Mouse (Mus musculus) heart, postnatal 4 days (tissue): Measurements from ENCODE around the gene Slc35f4. TPM values are rescaled to one million over a fixed set of nuclear protein-coding genes. Genes with fewer than 3 reads are reported as not detected.
"Not testable (repeated sequence)": the region's sequence is repeated elsewhere in the genome, so short reads cannot be mapped to it uniquely, and the experiment has no call there.

ENCODE experiments used
- DNase-seq: peaks from one replicate; pipeline ENCODE4 v3.0.0; 2021
- total RNA-seq, 2 experiments: library from RNA; stranded (reverse); gene quantifications; 2 replicates each; pipeline ENCODE4 v1.2.3; 2021

Gene Slc35f4
- total RNA-seq, 2 experiments from 2014 or later = not detected

- DNase-seq = no peak
Measured at GRCm38 (mm10) chr14:49348164-49348896, 177.5 kb downstream of the Slc35f4 start.

DNA sequence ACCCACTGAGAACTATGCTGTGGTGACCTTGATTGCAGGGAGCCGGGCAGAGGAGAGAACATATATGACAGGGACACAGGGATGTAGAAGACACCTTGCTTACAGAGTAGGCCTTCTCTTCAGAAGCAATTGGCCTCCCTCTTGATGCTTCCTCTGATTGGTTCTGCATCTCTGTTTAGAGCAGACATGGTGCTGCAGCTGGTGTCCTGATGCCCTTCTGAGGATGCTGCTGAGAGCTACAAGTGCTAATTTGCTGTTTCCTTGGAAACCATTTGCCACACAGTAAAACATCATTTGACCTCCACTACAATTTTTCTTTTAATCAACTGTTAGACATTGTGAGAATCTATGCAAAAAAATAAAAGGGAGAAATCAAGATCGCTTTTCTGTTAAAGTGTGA, 180.0 kb downstream of the Slc35f4 start:
- no peak for DNase-seq

DNA sequence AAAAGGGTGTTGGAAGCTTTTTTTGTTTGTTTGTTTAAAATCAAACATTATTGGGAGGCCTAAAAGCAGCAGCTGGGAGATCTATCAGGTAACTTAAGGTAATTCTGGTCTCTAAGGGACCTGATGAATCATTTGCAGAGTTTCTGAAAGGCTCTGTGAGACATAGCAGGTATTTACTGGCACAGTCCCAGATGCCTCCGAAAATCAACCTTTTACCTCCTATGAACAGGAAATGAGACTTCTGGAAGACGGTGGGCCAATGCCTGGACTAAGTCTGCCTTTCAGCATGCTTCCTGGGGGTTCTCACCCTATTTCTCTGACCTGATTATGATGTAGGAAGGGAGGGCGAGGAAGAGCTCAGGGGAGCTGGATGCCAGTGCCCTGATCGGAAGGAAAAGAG, 188.8 kb downstream of the Slc35f4 start:
- DNase-seq = no peak

- DNase-seq = no peak
Measured at GRCm38 (mm10) chr14:49333841-49334240, 192.0 kb downstream of the Slc35f4 start.

GRCm38 (mm10) chr14:49316493-49316894, 209.4 kb downstream of the Slc35f4 start:
- DNase-seq = no peak

DNA sequence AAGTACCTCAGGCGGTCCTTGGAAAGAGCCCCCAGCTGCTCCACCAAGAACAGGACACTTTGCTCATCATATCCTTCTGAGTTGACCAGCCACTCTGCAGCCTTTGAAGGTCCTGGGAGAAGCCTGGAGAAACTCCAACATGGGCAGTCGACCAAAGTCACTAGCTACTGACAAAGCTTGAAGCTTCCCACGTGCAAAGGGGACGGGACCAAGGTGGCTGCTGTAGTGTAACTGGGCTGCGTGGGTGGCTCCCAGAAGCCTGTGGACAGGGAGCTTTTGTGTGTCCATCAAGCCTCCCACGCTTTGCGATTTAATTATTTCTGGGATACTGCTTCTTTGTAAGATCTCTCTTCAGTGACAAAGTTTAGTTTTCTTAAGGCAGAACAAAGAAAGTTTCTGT, 211.9 kb downstream of the Slc35f4 start:
- no peak for DNase-seq

DNA sequence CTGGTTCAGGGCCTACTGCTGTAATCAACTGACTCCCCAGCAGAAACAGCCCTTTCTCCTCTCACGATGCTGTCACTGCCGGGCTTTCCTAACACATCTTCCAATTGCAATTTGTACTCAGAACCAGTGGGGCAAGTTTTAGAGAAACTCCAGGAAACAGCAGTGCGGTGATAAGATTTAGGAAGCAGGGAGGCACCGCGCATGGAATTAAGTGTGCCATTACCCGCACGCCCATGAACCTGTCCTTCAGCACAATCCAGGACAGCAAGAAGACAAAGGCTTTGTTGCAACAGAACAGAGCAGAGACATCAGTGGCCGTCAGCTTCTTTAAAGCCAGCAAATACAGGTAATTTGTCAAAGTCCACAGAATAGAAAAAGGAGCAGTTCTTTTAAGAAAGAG, 212.5 kb downstream of the Slc35f4 start:
- no peak for DNase-seq

DNA sequence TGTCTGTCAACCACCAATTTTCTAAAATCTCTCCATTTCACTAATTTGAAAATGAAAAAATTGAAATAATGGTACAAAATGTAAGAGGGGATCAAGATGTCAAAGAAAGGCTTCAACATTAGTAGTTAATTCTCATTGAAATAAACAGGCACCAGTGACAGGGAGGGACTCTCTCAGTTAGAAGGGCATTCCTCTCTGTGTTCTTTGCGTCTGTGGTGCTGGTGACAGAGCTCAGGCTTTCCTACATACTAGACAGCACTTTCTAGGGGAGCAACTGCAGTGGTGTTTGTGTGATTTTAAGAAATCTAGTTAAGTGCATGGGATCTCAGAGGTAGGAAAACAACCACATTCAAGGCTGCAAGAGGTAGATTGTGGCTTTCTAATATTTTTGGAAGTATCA, 214.3 kb downstream of the Slc35f4 start:
- no peak for DNase-seq

DNA sequence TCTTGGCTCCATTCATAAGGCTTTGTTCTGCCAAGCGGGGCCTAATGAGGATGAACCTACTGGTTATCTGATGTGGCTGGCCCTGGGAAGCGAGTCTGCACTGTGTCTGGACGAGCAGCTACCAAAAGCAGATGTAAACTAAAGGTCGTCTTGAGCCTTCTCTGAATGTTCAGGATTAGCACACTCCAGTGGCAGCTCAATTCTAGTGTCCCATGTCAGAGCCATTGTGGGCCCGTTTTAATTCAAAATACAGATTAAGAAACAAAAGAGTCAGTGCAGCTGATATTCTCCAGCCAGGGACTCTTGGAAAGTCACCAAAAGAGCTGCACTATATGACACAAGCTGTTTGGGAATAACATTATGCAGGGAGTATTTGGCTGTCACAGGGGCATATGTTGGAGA, 214.8 kb downstream of the Slc35f4 start:
- DNase-seq = no peak

- DNase-seq = no peak
Measured at GRCm38 (mm10) chr14:49309670-49310069, 216.2 kb downstream of the Slc35f4 start.

DNA sequence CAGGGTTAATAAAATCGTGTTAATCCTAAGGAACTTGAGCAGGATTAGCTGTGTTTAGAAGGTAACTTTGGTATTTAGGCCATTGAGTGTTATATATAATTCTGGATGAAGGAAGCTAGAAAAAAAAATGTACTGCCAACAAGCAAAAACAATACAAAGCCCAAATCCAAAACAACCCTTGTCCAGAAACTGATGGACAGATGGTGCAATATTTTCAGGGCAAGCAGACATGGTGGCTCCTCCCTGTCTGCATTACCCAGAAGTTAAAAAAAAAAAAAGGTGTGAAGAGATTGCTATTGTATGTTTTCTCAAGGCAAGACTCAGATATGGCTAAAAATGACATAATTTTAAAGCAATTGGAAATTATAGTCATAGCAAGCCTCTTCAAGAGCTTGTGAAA, 217.3 kb downstream of the Slc35f4 start:
- DNase-seq = no peak

DNA sequence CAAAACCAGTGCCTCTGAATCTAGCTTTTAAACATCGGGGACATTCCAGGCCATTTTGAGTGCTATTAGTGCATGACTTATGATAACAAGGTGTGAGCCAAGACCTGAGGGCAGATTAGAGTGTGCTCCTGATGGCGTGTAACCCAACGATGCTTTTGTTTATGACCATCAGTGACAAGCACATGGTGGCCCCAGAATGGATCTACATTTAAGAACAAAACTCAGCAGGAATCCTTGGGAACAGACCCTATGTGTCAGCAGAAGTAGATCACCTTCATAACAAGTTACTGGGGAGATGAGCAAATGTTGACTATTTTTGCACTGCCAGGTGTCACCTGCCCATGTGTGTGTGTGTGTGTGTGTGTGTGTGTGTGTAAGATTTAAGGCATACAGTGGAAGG, 218.0 kb downstream of the Slc35f4 start:
- no peak for DNase-seq

GRCm38 (mm10) chr14:49305534-49306409, 220.1 kb downstream of the Slc35f4 start:
- DNase-seq = no peak

DNA sequence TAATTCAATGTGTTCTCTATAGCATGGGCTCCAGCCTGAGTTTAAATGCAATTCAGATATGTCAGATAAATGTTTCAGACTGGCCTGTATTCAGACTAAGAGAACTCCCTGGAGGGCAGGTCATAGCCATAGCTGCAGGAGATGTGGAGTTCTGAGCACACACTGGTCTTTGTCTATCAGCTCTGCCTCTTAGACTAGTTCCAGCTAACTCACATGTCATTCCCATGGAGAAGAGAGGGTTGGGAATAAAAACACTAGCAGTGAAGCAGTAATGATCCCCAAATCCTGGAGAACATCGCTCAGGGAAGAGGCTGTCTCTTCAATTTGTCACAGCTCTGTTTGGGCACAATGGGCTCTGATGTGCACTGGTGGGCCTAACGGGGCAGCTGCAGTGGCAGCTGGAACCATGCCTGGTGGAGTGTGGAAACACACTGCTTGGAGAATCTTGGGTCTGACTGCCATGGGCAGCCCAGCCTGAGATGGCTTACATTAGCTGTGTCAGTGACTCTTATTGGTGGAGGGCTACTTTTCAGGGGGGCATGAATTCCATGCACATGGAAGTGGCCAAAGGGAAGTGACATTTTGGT, 223.5 kb downstream of the Slc35f4 start:
- no peak for DNase-seq

GRCm38 (mm10) chr14:49300981-49301619, 224.7 kb downstream of the Slc35f4 start:
- no peak for DNase-seq

- DNase-seq = no peak
Measured at GRCm38 (mm10) chr14:49300326-49300725, 225.5 kb downstream of the Slc35f4 start.

- DNase-seq = no peak
Measured at GRCm38 (mm10) chr14:49293802-49294449, 231.9 kb downstream of the Slc35f4 start.

DNA sequence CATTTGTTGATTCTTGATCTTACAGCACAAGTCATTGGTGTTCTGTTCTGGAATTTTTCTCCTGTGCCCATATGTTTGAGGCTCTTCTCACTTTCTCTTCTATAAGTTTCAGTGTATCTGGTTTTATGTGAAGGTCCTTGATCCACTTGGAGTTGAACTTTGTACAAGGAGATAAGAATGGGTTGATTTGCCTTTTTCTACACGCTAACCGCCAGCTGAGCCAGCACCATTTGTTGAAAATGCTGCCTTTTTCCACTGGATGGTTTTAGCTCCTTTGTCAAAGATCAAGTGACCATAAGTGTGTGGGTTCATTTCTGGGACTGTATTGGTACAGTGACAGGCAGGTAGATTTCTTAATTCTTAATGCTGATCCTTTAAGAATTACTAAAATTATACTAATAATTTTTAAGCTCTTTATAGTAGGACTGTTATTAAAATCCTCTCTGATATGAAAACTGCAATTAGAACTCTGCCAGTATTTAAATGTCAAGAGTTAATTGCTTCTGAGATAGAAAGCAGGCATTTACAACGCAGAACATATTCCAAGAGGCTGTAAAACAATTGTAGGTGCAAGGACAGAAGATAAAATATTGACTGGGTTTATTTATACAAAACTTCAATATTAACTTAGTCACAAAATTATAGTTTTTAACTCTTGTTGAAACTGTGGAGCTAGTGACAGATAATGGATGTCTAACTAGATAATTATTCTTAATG, 235.7 kb downstream of the Slc35f4 start:
- no peak for DNase-seq

DNA sequence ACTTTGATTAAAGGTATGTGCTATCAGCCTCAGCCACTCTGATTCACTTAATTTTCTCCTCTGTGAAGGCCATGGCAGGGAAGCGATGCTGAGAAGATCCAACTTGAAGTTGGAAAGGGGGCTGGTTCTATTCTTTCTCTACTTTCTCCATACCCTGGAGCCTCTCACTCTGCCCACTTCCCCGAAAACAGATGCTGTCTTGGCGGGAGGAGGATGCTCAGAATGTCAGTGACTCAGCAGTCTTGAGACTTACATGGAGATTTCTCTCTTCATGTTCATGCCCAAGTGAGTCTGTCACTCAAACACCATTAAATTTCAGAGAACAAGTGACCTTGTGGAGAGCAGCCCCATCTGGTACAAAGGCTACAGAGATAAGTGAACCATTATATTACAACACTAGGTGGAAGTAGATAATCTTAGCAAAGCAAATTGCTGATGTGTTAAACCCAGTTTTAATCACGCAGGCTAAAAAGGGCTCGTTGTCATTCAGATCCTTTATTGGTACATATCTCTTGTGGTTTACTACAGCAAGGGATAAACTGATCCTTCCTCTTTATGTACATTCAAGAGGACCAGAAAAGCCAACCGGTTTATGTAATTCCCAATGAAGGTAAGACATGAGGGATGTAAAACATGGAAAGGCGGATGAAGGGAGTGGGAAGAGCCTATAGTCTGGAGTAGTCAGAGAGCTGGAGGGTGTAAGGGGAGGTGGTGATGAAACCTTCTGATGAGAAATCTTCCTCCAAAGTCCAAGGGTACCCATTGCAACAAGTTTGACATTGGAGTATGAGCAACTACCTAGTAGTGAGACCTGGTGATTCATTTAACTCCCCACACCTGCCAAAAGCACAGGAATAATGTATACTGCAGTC, 241.8 kb downstream of the Slc35f4 start:
- DNase-seq = no peak

GRCm38 (mm10) chr14:49278880-49279279, 247.0 kb downstream of the Slc35f4 start:
- no peak for DNase-seq

DNA sequence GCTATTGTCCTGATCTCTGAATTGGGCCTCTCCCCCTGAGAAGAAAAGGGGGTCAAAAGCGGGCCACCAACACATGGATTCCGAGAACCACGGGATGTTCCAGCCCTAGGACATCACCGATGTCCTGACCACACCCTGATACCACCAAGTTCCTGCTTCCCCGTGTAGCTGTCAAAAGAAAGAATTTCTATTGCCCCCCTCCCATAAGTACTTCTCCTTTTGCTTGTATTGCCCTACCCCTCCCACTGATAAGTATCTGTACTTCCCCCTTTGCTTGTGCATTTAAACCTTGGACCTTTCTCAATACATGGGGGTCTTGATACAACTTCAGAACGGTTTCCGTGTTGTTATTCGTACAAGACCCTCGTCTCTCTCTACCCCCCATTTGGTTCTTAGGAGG, 247.4 kb downstream of the Slc35f4 start:
- not testable (repeated sequence) for DNase-seq
